Mouse (Mus musculus) mouse trophoblast stem cell (cell line): Measurements from ENCODE around the gene Tlcd2.

Source experiments
- in situ Hi-C, 2 experiments: fragments of 300-500 bp; cut with MseI, MboI; formaldehyde crosslinking; loops; 2 replicates in 1 of 2; 3 replicates in 1 of 2; pipeline ENCODE4 v1.15.1; 2025

The Tlcd2 gene

DNA sequence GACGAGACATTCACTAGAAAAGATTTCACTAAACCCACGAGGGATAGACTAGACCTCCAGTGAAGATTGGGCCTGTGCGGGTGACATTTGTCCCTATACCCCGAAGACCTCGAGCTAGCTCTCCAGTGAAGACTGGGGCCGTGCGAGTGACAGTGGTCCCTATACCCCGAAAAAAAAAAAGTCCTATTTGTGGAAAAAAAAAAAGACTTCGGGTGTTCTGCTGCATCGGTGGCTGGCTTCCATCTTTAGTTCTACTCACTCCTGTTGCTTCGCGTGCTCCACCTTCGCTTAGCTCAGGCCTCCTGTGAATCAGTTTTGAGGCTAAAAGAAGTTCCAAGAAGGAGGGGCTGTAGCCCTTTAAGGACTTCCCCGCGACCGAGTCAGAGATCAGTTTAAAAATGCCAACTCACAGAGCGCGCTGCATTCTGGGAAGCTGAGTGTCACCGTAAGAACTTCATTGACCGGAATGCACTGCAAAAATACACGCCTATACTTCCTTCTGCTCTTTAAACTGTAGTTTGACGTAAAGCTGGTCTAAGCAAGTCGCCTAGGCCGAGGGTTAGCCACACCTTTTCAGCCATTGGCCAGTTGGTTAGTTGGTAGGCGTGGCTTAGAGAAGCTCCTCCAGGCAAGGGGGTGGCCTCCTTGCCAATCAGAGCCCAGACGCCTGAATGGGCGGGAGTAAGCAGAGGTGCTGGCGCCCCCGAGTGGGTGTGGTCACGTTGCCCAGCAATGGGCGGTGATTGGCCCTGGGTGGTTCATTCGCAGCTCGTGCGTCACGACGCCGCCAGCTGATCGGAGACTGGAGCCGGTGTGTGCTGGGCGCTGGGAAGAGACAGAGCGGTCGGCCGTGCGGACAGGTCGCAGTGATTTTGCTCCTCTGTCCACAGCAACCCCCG is at the start of gene Tlcd2:
TSS of gene Tlcd2 (plus strand) at position 872 of the 899 bp plus-strand sequence.
- in situ Hi-C loops, result no loop called here

DNA sequence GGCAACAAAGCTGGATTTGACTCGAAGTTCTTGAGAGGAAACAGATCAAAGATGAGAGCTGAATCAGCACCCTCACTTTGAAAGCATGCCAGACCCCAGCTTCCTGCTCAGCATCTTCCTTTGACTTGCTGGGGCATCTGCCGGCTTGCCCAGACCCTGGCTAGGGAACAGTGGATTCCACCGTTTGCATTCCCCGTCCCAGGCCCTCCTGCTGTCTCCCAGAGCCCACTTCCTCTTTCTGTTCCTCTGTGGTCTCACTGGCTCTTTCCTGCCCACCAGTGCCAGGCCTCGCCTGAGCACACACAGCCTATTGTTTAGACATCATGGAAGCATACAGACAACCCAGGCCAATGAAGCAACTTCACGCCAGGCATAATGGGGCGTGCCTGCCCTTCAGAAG is 46.4 kb upstream of the Tlcd2 start:
- in situ Hi-C loops, result no loop called here

- in situ Hi-C loops, result no loop called here
Measured at GRCm38 (mm10) chr11:75415994-75416393, 45.5 kb upstream of the Tlcd2 start.

DNA sequence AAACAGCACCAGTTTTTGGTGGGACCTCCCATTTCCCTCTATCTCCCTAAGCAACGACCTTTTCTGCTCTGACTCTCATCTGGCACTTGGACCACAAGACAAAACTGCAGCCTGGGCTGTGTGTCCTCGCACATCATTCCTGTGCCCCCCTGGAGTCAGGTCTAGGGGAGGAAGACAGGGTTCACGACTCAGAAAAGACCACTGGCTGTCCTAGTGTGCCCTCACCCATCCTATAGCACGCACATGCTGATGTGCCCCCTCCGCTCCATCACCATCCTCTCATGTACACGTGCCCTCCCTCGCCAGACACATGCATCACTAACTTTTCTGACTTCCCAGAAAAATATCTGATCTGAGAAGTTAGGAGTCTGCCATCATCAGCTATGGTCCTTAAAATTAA is 41.5 kb upstream of the Tlcd2 start:
- in situ Hi-C loops, result no loop called here

- in situ Hi-C loops, result no loop called here
Measured at GRCm38 (mm10) chr11:75420810-75421374, 40.6 kb upstream of the Tlcd2 start.

- in situ Hi-C loops, result no loop called here
Measured at GRCm38 (mm10) chr11:75421375-75422012, 40.0 kb upstream of the Tlcd2 start.

DNA sequence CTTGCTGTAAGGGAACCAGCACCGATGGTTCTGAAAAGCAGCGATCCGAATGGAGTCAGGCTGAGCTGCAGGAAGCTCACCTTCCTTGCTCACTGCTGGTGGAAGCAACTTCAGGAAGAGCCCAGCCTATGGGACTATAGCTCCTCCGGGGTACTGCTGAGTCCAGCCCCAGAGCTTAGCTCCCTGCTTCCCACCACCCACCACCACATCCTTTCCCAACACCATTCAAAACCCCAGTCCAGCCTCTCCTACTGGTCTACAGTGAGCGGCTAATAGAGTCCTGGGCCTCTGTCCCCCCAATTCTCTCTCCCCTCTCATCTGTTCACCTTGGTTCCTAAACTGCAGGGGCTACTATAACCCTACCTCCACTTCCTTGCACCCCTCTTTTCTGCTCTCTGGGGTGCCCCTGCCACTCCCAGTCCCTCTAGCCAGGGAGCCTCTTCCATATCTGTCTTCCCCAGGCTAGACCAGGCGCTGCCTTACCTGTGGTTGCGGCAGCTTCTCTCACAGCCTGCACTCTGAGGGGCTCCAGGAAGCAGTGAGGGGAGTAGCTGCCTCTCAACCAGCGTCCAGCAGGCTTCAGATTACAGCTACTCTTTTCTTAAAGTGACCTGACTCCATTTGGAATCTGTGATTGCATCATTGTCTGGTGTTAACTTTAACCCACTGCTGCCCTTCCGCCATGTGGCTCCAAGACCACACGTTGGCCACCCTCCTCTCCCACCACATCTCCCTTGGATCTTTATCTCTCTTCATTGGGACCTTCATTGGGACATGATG is 39.3 kb upstream of the Tlcd2 start, which contains the start of gene Serpinf1:
TSS of gene Serpinf1 (minus strand) at position 689 of the 780 bp plus-strand sequence.
- in situ Hi-C loops, result no loop called here

DNA sequence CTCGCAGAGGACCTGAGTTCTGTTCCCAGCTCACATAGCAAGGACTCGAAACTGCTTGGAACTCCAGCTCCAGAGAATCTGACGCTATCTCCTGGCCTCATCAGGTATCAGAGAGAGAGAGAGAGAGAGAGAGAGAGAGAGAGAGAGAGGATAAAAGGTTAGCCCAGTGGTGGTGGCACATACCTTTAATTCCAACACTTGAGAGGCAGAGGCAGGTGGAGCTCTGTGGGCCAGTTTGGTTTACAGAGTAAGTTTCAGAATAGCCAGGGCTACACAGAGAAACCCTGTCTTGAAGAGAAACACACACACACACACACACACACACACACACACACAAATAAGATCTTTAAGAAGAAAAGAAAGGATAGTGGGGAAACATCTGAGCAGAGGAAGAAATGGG is 38.4 kb upstream of the Tlcd2 start:
- in situ Hi-C loops, result no loop called here

DNA sequence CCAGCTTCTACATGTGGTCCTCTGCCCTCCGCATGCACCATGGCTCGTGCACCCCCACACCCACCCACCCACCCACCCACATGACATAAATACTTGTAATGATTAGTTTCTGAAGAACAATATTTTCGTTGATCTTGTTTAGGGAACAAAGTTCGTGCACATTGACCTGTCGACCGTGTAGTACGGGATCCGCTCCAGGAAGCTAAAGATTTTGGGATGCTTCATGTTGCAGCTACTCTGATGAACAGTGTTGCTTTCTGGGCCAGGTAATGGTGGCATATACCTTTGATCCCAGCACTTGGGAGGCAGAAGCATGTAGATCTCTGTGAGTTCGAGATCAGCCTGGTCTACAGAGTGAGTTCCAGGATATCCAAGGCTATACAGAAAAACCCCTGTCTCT is 37.5 kb upstream of the Tlcd2 start:
- in situ Hi-C loops, result no loop called here

- in situ Hi-C loops, result no loop called here
Measured at GRCm38 (mm10) chr11:75424459-75424858, 37.1 kb upstream of the Tlcd2 start.

GRCm38 (mm10) chr11:75429019-75429705 is 32.4 kb upstream of the Tlcd2 start:
- in situ Hi-C loops, result no loop called here

- in situ Hi-C loops, result no loop called here
Measured at GRCm38 (mm10) chr11:75431307-75431706, 30.2 kb upstream of the Tlcd2 start.

GRCm38 (mm10) chr11:75434138-75434537 is 27.4 kb upstream of the Tlcd2 start:
- in situ Hi-C loops, result no loop called here

DNA sequence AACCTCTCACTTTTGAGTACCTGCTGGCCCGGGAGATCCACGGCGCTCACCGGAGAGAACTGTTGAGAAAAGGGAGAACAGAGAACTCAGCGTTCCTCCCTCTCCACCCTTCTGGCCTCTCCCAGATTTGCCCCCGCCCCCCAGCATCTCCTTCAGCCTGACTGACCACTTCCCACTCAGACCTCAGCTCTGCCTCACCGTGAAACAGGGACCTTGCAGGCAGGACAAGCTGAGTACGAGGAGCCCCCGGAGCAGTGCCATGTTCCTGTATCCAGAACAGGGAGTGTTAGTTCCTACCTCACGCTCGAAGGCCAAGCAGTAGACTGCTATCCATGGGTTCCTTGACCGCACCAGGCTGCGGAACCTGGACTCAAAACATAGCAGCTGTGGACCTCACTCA is 23.3 kb upstream of the Tlcd2 start:
- in situ Hi-C loops, result no loop called here

GRCm38 (mm10) chr11:75438804-75439203 is 22.7 kb upstream of the Tlcd2 start:
- in situ Hi-C loops, result no loop called here

- in situ Hi-C loops, result no loop called here
Measured at GRCm38 (mm10) chr11:75439363-75439762, 22.2 kb upstream of the Tlcd2 start, which contains the start of gene Serpinf2. Gene Serpinf2, minus strand, starts transcription at chr11:75439591.

- in situ Hi-C loops, result no loop called here
Measured at GRCm38 (mm10) chr11:75439951-75440350, 21.6 kb upstream of the Tlcd2 start.

DNA sequence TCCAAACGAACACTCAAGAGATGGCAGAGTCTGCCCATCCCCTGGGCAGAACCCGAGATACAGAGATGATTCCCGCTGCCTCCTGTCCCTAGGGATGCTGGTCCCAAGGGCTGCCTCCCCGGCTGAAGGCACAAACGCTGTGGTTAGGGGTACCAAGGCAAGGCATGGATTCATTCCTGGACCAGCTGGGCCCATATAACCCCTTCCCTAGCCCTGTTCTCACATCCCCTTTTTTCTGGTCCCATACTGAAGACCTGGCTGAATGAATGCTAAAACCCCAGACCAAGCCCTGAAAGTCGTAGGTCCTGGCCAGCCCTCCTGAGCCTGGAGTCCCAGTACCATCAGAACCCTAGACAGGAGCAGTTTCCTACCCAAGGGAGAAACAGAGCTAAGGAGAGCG is 20.5 kb upstream of the Tlcd2 start:
- in situ Hi-C loops, result no loop called here

DNA sequence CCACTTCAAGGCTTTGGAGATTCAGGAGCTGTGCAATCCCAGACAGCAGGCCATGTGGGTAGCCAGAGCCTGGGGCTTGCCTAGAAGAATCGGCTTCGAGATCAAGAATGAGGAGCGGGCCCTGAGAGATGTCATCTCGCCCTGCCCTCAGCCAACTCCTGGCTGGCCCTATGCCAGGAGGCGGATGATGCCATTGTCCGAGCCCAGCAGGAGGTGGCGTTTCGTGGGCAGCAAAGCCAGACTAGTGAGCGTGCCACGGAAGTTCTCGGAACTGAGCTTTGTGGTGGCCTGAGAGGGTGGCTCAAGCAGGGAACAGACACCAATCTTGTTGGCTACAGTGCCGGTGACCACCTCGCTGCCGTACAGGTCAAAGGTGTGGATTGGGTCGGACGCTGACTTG is 19.9 kb upstream of the Tlcd2 start:
- in situ Hi-C loops, result no loop called here

GRCm38 (mm10) chr11:75443711-75444110 is 17.8 kb upstream of the Tlcd2 start:
- in situ Hi-C loops, result no loop called here

- in situ Hi-C loops, result no loop called here
Measured at GRCm38 (mm10) chr11:75448575-75448974, 12.9 kb upstream of the Tlcd2 start.
